Mouse (Mus musculus): ENCODE data around the gene Tmem214. TPM values are rescaled to one million over a fixed set of nuclear protein-coding genes. Genes with fewer than 3 reads are reported as not detected.

Gene Tmem214
- polyA plus RNA-seq, 1 experiment = 0.90 TPM

DNA sequence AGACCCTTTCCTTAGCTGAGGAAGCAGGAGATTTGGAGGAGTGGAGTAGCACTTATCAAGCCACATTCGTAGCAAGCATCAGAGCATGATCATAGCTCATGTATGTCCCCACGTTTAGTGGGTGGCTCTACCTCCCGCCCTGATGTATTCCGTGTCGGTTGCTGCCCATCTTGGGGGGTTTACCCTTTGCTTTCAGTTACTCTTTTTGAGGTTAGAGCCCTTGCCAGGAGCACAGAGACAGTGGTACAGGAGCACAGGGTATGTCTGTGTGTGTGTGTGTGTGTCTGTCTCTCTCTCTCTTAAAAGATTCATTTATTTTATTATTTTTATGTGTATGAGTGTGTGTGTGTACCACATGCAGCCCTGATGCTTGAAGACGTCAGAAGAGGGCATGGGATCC is 55.3 kb downstream of the Tmem214 start:
- Histone ChIP-seq H3K9me3 (ENCODE audit: control insufficient read depth, low read length) (no peaks in the 10 kb centered on the region), H3K4me1 (ENCODE audit: control insufficient read depth) (peaks cover 35% of the 10 kb centered on the region)

GRCm38 (mm10) chr5:30924614-30925013 is 56.8 kb downstream of the Tmem214 start:
- Histone ChIP-seq H3K4me3 (replicated peaks) (no peak overlapping the region), H3K4me1 (ENCODE audit: control insufficient read depth) (peaks cover 31% of the 10 kb centered on the region), H3K27me3 (ENCODE audit: control insufficient read depth) (no peaks in the 10 kb centered on the region), H3K36me3 (ENCODE audit: control insufficient read depth) (peaks cover 19% of the 10 kb centered on the region; the same call in 1 of the 2 replicates), H3K9me3 (ENCODE audit: control insufficient read depth, low read length) (no peaks in the 10 kb centered on the region)
- TF ChIP-seq TAL1 (IDR thresholded peaks at IDR 0.05; ENCODE audit: low read length) = no peak
- no peak for TF ChIP-seq GATA1 (IDR thresholded peaks at IDR 0.05; ENCODE audit: low read length)

More for the DNA sequence above, 55.3 kb downstream of the Tmem214 start:
- TF ChIP-seq TAL1 (IDR thresholded peaks at IDR 0.05; ENCODE audit: low read length) (no peak), GATA1 (IDR thresholded peaks at IDR 0.05; ENCODE audit: low read length) (no peak)
- Histone ChIP-seq H3K27me3 (ENCODE audit: control insufficient read depth) (no peaks in the 10 kb centered on the region), H3K36me3 (ENCODE audit: control insufficient read depth) (peaks cover 30% of the 10 kb centered on the region), H3K4me3 (replicated peaks) (no peak overlapping the region)

DNA sequence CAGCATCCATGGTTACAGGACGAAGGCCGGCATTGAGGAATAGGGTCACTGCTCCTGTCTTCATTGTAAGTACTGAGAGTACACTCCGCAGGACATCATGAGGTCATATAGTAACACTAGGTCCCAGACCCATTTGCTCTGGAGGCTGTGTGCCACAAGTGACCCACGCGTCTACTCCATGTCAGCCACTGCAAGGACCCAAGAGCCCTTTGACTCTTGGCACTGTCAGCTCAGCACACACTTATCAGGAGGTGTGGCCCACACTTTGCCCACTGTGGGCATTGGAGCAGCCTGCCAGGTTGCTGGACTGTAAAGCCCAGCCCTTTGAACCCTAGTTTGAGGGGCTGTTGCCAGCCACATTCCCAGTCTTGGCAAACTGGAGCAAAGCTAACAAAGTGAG is 57.4 kb downstream of the Tmem214 start:
- H3K36me3 ChIP-seq (ENCODE audit: control insufficient read depth) = peaks cover 15% of the 10 kb centered on the region; the same call in 1 of the 2 replicates
- H3K4me3 ChIP-seq (replicated peaks) = no peak overlapping the region
- TF ChIP-seq TAL1 (IDR thresholded peaks at IDR 0.05; ENCODE audit: low read length) = no peak
- no peak for TF ChIP-seq GATA1 (IDR thresholded peaks at IDR 0.05; ENCODE audit: low read length)
- peaks cover 30% of the 10 kb centered on the region for H3K4me1 ChIP-seq (ENCODE audit: control insufficient read depth)
- no peaks in the 10 kb centered on the region for H3K27me3 ChIP-seq (ENCODE audit: control insufficient read depth)
- H3K9me3 ChIP-seq (ENCODE audit: control insufficient read depth, low read length) = no peaks in the 10 kb centered on the region

- H3K27me3 ChIP-seq (ENCODE audit: control insufficient read depth) = no peaks in the 10 kb centered on the region
- H3K4me3 ChIP-seq (replicated peaks) = no peak overlapping the region
- peaks cover 21% of the 10 kb centered on the region for H3K4me1 ChIP-seq (ENCODE audit: control insufficient read depth)
- peaks cover 15% of the 10 kb centered on the region; the same call in 1 of the 2 replicates for H3K36me3 ChIP-seq (ENCODE audit: control insufficient read depth)
- H3K9me3 ChIP-seq (ENCODE audit: control insufficient read depth, low read length) = no peaks in the 10 kb centered on the region
- no peak for TF ChIP-seq TAL1 (IDR thresholded peaks at IDR 0.05; ENCODE audit: low read length)
- no peak for TF ChIP-seq GATA1 (IDR thresholded peaks at IDR 0.05; ENCODE audit: low read length)
Measured at GRCm38 (mm10) chr5:30926073-30926472, 58.3 kb downstream of the Tmem214 start.

- Histone ChIP-seq H3K9me3 (ENCODE audit: control insufficient read depth, low read length) (no peaks in the 10 kb centered on the region), H3K4me1 (ENCODE audit: control insufficient read depth) (peaks cover 3% of the 10 kb centered on the region), H3K36me3 (ENCODE audit: control insufficient read depth) (peaks cover 15% of the 10 kb centered on the region; the same call in 1 of the 2 replicates), H3K27me3 (ENCODE audit: control insufficient read depth) (no peaks in the 10 kb centered on the region), H3K4me3 (replicated peaks) (no peak overlapping the region)
- TF ChIP-seq GATA1 (IDR thresholded peaks at IDR 0.05; ENCODE audit: low read length) (no peak), TAL1 (IDR thresholded peaks at IDR 0.05; ENCODE audit: low read length) (no peak)
Measured at GRCm38 (mm10) chr5:30927945-30928529, 60.2 kb downstream of the Tmem214 start.

Other genes starting within 250 kb of the Tmem214 start
- 0.45 and 0.55 TPM in 2 replicates for gene Slc35f6, start 220.1 kb upstream of the Tmem214 start, polyA plus RNA-seq (2012)
- 68.1 and 83.8 TPM in 2 replicates for gene Cenpa, start 201.2 kb upstream of the Tmem214 start, polyA plus RNA-seq (2012)
- 0.01 TPM in 1 of 2 replicates, not detected in the other for gene Dpysl5, start 156.4 kb upstream of the Tmem214 start, polyA plus RNA-seq (2012)
- gene Mapre3, start 53.4 kb upstream of the Tmem214 start, polyA plus RNA-seq (2012) = 0.09 TPM in 1 of 2 replicates, not detected in the other
- 2.4 and 2.7 TPM in 2 replicates for gene Agbl5, start 20.7 kb downstream of the Tmem214 start, polyA plus RNA-seq (2012)
- gene Ost4, start 39.8 kb downstream of the Tmem214 start, polyA plus RNA-seq (2012) = 27.7 and 30.6 TPM in 2 replicates
- gene Emilin1, start 45.4 kb downstream of the Tmem214 start, polyA plus RNA-seq (2012) = 0.50 and 0.81 TPM in 2 replicates
- 1.8 and 2.6 TPM in 2 replicates for gene Khk, start 53.4 kb downstream of the Tmem214 start, polyA plus RNA-seq (2012)
- not detected in 2 replicates for gene Cgref1, start 77.6 kb downstream of the Tmem214 start, polyA plus RNA-seq (2012)
- gene Preb, start 92.3 kb downstream of the Tmem214 start, polyA plus RNA-seq (2012) = 4.6 and 5.1 TPM in 2 replicates
- gene Tcf23, start 100.7 kb downstream of the Tmem214 start, polyA plus RNA-seq (2012) = not detected in 2 replicates
- 0.81 and 1.6 TPM in 2 replicates for gene Atraid, start 180.3 kb downstream of the Tmem214 start, polyA plus RNA-seq (2012)
- gene Slc5a6, start 180.9 kb downstream of the Tmem214 start, polyA plus RNA-seq (2012) = 0.07 and 0.13 TPM in 2 replicates
- gene Cad, start 186.8 kb downstream of the Tmem214 start, polyA plus RNA-seq (2012) = 14.6 and 19.9 TPM in 2 replicates
- gene Dnajc5g, start 238.3 kb downstream of the Tmem214 start, polyA plus RNA-seq (2012) = not detected in 2 replicates
- gene Slc30a3, start 240.2 kb downstream of the Tmem214 start, polyA plus RNA-seq (2012) = not detected in 2 replicates
- not detected in 2 replicates for gene Trim54, start 248.7 kb downstream of the Tmem214 start, polyA plus RNA-seq (2012)

Measured in erythroblast, embryonic 14.5 days (primary cell).